Mouse (Mus musculus) megakaryocyte progenitor cell, adult 5-6 weeks (primary cell): ENCODE data around the gene Rnf180. TPM values are rescaled to one million over a fixed set of nuclear protein-coding genes. Genes with fewer than 3 reads are reported as not detected.

ENCODE experiments used
- ATAC-seq: replicated peaks from 2 replicates; pipeline ENCODE4 v1.8.0; 2016; ENCODE audit warnings: mild to moderate bottlenecking, moderate TSS enrichment, inconsistent platforms; ENCODE audit not compliant: poor library complexity
- total RNA-seq, 2 experiments: library from RNA; stranded (forward) in 1 of 2; stranded (reverse) in 1 of 2; fragments of 157-497, 149-512 nt in 1 of 2; fragments of 200-1000 nt in 1 of 2; gene quantifications; 2 replicates each; pipeline versions ENCODE4 v1.2.3 to v1.2.4; 2015 to 2017

The Rnf180 gene
- total RNA-seq, 2 experiments from 2014 or later: 1.8 to 3.9 TPM

GRCm38 (mm10) chr13:105250767-105251166 lies 43.8 kb downstream of the Rnf180 start:
- no peak for ATAC-seq

GRCm38 (mm10) chr13:105250264-105250663 lies 44.4 kb downstream of the Rnf180 start:
- ATAC-seq: no peak

- no peak for ATAC-seq
These were observed 45.0 kb downstream of the Rnf180 start for GRCm38 (mm10) chr13:105249599-105249998.

- ATAC-seq: no peak
These were observed 46.9 kb downstream of the Rnf180 start for GRCm38 (mm10) chr13:105247691-105248090.

- no peak for ATAC-seq
These were observed 53.8 kb downstream of the Rnf180 start for GRCm38 (mm10) chr13:105240810-105241209.

- ATAC-seq: no peak
These were observed 67.5 kb downstream of the Rnf180 start for GRCm38 (mm10) chr13:105227126-105227525.

GRCm38 (mm10) chr13:105224048-105224447 lies 70.6 kb downstream of the Rnf180 start:
- no peak; the same call in 1 of the 2 replicates for ATAC-seq

GRCm38 (mm10) chr13:105223147-105223546 lies 71.5 kb downstream of the Rnf180 start:
- ATAC-seq: peak; percentile 90

- no peak for ATAC-seq
These were observed 72.4 kb downstream of the Rnf180 start for GRCm38 (mm10) chr13:105222016-105222725.

GRCm38 (mm10) chr13:105210746-105211145 lies 83.9 kb downstream of the Rnf180 start:
- no peak for ATAC-seq

GRCm38 (mm10) chr13:105203851-105204250 lies 90.8 kb downstream of the Rnf180 start:
- ATAC-seq: no peak

GRCm38 (mm10) chr13:105198658-105199057 lies 96.0 kb downstream of the Rnf180 start:
- no peak for ATAC-seq

GRCm38 (mm10) chr13:105198028-105198427 lies 96.6 kb downstream of the Rnf180 start:
- ATAC-seq: peak; percentile 71

- ATAC-seq: no peak
These were observed 101.0 kb downstream of the Rnf180 start for GRCm38 (mm10) chr13:105193583-105193982.

- no peak for ATAC-seq
These were observed 105.9 kb downstream of the Rnf180 start for GRCm38 (mm10) chr13:105188730-105189129.

GRCm38 (mm10) chr13:105180781-105181180 lies 113.8 kb downstream of the Rnf180 start:
- ATAC-seq: no peak

- ATAC-seq: no peak
These were observed 129.2 kb downstream of the Rnf180 start for GRCm38 (mm10) chr13:105165441-105165840.

GRCm38 (mm10) chr13:105153955-105154354 lies 140.7 kb downstream of the Rnf180 start:
- ATAC-seq: peak; percentile 84

- ATAC-seq: no peak
These were observed 144.6 kb downstream of the Rnf180 start for GRCm38 (mm10) chr13:105150006-105150405.

- ATAC-seq: peak; percentile 93
These were observed 146.7 kb downstream of the Rnf180 start for GRCm38 (mm10) chr13:105147795-105148418.

- ATAC-seq: no peak
These were observed 147.8 kb downstream of the Rnf180 start for GRCm38 (mm10) chr13:105146827-105147226.

- ATAC-seq: peak; percentile 96
These were observed 154.7 kb downstream of the Rnf180 start for GRCm38 (mm10) chr13:105139881-105140280.
